Mouse (Mus musculus): ENCODE measurements around the gene Htra2.
A peak's percentile ranks its signal among the peaks of the same experiment; 100 is the strongest.

Gene Htra2

DNA sequence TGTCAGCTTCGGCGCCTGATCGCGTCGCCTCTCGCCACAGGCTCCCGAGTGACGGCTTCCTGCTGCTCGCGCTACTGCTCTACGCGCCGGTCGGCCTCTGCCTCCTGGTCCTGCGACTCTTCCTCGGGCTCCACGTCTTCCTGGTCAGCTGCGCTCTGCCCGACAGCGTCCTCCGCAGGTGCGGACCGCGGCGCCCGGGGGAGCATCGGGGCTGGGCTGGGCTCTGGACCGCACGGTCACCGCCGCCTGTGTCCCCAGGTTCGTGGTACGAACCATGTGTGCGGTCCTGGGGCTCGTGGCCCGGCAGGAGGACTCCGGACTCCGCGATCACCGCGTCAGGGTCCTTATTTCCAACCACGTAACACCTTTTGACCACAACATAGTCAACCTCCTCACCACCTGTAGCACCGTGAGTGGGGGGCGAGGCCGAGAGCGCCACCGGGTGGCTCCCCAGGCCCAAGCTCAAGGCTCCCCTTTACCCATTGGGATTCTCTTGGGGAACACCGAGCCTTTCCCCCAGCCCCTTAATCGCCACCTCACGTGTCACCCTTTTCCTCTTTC lies at the start of gene Htra2:
Gene Htra2 (minus strand): TSS at position 403 of the 561 bp plus-strand sequence.
- DNase-seq (ENCODE audit: low read depth, low spot score): no peak

DNA sequence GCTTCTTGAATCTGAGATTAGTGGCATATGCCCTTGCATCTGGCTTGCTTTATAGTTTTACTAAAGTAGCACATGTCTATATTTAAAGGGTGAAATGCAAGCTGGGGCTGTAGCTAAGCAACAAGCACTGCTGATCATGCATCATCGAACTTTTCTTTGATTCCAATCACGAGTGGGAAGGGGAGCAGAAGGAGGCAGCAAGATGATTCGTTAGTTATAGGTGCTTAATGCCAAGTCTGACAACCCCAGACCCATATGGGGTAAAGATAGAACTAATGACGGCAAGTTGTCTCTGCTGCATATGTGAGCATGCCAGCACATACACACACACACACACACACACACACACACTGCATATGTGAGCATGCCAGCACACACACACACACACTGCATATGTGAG lies 49.1 kb upstream of the Htra2 start:
- no peak for DNase-seq (ENCODE audit: low read depth, low spot score)

DNA sequence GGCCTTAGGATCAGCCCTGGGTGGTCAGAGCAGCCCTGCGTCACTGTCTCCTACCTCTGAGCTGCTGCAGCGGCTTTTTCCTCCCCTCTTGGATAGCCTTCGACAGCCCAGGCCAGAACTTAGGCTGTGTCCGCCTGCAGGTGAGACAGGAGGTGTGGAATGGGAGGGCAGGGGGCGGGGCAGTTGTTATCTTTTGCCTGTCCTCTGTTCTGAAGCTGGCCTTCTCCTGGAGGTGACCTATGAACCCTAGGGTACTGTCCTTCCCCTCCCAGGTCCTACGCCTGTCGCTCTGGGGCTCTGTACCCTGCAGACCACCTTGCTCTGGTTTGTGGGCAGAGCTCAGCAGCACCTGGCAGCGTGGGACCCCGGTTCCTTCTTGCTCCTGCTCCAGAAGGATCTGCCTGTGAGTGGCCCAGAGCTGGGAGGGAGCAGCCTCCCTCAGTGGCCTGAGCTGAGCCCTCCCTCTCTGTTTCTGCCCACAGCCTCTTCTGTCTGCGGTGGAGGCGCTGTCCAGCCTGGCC lies 48.1 kb upstream of the Htra2 start:
- DNase-seq (ENCODE audit: low read depth, low spot score): no peak

DNA sequence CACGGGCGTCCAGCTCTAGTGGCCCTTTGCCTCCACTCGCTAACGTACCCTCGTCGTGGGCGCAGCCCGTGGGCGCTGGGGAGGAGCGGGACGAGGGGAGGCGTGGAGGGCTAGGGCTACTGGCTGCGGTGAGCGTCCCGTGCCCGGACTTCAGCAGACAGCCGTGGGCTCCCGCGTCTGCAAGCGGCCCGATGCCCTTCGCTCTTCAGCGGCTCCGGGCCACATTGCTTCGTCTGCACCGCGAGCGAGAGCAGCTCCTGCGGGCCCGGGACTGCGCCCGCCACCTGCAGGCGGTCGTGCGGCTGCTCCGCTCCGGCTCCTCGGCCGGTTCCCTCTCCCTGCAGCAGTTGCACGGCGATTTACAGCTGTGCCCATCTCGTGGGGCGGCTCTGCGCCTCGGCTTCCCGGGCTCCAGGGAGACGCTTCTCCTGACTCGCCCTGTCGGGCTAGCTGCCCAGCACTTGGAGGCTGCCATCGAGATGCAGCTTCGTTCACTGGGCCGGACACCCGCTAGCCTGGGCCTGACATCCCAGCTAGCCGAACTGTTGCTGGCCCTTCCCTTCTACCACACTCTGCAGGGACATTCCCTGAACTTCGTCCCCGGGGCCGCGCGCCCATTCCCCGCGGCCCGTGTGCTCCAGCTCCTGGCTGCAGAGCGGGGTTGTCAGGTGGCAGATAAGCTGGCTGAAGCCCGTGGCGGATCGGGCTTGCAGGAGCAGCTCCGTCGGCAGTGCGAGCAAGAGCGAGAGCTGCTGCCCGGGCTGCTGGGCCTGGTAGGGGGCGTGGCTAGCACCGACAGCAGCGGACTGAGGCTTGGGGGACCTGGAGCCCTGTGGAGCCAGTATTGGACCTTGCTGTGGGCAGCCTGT lies 46.8 kb upstream of the Htra2 start:
- no peak for DNase-seq (ENCODE audit: low read depth, low spot score)

DNA sequence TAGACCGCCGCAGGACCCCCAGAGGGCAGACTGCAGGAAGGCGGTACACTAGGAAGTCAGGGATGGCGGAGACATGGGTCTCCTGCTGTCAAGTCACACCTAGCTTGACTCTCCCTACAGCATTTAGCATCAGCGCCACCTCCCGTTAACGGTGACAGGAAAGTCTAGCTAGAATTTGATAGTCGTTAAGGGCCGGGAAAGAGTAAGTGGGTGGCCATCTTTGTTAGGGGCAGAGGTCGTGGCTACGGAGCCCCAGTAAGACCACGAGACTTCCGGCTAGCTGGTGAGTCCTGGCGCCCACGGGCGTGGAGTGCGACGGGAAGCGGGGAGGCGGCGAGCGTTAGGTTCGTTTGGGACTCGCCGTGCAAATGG lies 46.2 kb upstream of the Htra2 start, which contains the start of the genes Ccdc142 and Gm42688:
Gene Ccdc142 (plus strand): TSS at position 286 of the 372 bp plus-strand sequence.
Gene Gm42688 (plus strand): TSS at position 302 of the 372 bp plus-strand sequence.
- peak; percentile 79 for DNase-seq (ENCODE audit: low read depth, low spot score)

DNA sequence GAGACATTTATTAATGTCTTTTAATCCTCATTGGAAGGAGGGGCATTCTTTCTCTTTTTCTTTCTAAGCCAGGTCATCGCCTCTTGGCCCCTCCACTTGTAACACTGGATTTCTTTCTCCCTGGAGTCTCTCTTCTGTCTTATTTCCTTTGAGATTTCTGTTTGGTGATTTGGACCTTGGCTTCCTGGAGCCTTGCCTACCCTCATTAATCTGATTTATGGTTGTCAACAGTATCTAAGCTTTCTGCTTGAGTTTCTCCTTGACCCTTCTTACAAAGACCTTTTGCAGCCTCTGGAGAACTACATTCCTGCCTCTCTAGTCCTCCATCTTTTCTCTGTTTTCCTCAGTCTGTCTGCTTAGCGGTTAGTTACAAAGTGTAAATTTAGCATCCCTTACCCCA lies 43.3 kb upstream of the Htra2 start:
- DNase-seq (ENCODE audit: low read depth, low spot score): no peak

DNA sequence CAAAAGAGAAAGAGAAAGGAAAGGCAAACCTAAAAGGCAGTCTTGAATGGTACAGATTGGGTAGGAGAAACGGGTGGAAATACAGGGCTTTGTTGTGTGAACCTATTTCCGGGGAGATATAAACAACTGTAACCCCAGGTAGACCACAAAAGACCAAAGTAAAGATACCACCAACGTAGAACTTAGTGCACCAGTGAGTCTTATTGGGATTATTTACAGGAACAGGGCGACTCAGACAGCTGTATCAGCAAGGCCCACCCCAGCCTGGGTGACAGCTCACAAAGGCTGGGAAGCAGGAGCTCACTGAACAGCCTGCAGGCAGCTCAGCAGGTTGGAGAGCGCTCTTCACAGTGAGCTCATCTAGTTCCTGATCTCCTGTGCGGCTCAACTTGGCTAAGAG lies 40.9 kb upstream of the Htra2 start:
- DNase-seq (ENCODE audit: low read depth, low spot score): no peak

DNA sequence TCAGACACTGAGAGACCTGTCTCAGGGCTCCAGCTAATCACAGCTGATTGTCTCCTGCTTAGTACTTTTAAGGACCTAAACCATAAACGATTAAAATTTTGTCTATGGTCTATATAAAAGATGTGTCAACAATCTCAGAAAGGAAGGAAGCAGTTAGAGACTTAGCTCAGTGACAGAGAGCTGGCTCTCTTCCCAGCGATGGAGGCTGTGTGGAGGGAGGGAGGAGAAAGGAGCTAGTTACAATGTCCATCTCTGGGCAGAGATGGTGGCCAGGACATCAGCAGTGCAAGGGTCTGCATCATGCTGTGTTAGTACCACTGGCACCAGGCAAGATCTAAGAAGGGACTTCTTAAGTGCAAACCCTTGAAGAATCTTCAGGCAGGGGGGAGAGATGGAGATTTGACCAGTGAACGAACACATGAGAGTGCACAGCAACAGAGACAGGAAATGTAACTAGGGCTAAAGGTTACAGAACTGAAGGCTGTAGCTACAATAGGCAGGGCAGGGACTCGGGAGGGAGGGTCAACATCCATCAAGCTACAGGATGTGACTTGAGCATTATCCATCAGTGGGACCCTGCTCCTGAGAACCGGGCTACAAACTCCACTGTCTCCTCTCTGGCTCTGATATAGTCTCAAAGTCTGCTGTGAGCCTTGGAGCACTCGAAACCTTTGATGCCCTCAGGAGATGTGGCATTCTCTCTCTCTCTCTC lies 37.5 kb upstream of the Htra2 start:
- DNase-seq (ENCODE audit: low read depth, low spot score): no peak

DNA sequence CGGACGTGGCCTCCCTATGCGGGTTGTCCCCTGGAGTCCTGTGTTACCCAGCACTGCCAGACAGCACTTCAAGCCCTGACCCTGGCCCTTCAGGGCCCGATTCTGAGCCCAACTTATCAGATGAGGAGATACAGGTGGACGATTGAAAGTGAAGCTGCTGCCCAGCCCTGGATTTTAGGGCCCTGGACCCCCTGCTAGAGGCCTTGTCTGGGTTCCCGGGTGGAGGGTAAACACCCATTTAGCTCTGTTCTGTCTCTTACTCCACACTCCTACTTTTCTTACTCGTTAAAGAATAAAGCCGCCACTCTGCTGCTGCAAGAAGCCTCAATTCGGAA lies 32.8 kb upstream of the Htra2 start:
- no peak for DNase-seq (ENCODE audit: low read depth, low spot score)

DNA sequence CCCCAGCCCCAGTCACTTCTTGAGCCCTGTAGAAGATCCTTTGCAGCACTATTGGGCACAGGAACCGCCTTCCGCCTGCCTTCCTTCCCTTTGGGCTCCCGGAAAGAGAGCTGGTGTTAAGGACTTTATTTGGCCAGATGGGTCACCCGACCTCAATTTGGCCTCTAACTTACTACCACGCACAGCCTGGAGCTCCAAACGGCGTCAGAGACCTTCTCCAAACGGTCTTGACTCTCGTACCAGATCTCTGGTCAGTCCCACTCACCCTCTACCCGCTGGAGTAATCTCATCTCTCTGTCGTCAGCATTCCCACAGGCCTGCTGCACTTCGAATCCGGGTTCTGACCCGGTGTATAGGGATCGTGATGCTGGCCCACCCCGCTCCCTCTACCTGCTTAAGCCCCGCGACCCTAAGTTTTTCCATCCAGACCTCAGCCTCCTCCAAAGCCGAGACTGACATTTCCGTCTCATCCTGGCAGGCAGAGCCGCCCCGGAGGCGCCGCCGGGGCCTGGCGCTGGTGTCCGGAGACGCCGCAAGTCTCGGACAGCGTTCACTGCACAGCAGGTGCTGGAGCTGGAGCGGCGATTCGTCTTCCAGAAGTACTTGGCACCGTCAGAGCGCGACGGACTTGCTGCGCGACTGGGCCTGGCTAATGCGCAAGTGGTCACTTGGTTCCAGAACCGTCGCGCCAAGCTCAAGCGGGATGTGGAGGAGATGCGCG lies 32.3 kb upstream of the Htra2 start:
- no peak for DNase-seq (ENCODE audit: low read depth, low spot score)

DNA sequence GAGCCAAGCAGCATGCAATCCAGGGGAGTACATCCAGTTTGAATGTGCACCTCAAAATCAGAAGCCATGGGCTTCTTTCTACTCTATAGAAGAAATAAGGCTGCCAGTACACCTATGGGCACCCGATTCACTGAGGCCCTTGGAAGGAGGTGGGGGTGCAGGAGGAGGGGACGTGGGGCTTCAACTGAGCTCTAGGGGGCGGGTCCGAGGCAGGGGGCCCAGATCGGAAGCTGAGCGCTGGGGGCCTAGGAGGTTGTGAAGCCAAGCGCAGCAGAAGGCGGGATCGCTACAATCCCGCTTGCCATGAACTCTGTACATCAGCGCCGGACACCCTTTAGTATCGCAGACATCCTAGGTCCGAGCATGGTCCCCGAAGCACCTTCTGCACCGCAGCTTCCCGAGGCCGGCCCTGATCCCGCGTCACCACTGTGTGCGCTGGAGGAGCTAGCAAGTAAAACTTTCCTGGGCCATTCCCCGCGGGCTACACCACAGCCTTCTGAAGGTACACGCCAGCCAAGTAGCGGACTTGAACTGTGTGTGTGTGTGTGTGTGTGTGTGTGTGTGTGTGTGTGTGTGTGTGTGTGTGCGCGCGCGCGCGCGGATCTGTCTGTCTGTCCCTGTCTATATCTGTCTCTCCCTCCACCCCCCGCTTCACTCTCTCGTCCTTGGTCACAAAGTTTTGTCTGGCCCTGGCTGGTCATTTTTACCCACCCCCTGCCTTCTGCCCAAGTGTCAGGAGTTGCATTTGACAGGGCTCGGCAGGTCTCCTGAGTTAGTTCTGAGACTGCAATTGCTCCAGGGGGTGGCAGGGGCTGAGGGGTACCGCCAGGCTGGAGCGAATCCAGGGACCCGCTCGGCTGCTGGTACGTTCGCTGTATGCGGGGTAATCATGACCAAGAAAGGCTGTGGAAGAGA lies 31.3 kb upstream of the Htra2 start, which contains the start of gene Lbx2:
Gene Lbx2 (plus strand): TSS at position 247 of the 915 bp plus-strand sequence.
- no peak for DNase-seq (ENCODE audit: low read depth, low spot score)

DNA sequence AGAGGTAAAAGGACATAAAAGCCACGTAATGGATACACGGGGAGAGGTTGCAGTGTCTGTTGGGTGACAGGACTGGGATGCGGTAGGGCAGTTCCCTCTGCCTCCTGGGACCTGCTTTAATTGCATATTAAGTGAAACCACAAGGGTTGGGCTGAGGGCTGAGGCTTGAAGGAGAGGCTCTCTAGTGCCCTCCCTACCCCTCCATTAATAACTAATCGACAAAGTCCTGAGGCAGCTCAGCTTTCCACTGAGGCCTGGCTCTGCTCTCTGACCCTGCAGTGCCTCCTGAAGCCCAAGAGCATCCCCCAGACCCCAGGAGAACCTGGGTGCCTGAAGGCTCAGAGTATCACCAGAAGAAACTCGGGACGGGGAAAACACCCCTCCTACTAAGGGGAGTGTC lies 29.4 kb upstream of the Htra2 start:
- no peak for DNase-seq (ENCODE audit: low read depth, low spot score)

DNA sequence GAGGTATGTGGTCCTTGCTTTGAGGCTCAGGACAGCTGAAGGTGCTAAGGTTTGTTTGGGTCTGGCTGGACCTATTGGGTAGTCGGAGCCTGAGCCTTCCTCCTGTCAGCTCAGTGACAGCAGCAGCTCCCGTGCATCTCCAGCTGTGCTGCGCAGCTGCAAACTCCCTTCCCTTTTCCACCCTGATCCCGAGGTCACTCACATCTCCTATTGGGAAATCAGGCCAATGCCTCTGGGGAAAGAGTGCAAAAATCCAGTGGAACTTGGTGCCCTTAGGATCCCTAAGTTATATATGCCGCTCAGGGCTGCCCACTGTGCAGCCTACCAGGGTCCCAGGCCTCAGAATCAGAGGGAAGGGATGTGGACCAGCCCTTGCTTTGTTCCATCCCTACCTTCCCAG lies 28.4 kb upstream of the Htra2 start:
- no peak for DNase-seq (ENCODE audit: low read depth, low spot score)

DNA sequence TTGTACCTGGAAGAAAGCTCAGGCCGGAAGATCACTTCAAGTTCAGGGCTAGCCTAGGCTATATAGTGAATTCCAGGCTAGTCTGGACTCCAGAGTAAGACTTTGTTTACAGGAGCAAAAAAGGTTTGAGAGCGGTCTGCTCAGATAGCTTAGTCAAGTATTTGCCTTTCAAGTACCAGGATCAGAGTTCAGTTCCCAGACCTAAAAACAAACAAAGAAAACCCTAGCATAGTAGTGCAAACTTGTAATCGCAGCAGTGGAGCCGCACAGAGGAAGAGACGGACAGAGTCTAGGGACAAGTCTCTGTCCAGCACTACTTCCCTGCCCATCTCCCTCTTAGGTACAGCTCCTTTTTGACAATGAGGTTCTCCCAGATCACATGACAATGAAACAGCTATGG lies 25.1 kb upstream of the Htra2 start:
- no peak for DNase-seq (ENCODE audit: low read depth, low spot score)

DNA sequence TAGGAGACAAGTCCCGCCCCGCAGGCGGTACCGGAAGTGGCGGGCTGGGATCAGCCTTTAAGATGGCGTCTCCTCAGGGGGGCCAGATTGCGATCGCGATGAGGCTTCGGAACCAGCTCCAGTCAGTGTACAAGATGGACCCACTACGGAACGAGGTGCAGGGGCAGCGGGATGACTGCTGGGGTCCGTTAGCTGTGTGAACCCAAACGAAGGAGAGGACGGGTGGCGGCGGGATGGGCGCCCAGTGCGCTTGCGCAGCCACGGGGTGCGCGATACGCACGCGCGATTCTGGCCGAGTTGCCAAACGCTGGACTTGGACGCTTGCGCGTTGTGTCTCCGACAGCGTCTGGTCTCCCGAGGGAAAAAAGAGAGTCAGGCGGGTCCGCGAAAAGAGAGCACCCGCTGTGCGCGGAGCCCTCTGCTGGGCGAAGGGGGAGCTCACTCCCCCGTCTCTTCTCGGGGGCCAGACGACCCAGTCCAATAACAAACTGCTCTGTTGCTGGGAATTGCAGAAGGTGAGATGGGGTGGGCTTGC lies 23.3 kb upstream of the Htra2 start:
- peak; percentile 98 for DNase-seq (ENCODE audit: low read depth, low spot score)

DNA sequence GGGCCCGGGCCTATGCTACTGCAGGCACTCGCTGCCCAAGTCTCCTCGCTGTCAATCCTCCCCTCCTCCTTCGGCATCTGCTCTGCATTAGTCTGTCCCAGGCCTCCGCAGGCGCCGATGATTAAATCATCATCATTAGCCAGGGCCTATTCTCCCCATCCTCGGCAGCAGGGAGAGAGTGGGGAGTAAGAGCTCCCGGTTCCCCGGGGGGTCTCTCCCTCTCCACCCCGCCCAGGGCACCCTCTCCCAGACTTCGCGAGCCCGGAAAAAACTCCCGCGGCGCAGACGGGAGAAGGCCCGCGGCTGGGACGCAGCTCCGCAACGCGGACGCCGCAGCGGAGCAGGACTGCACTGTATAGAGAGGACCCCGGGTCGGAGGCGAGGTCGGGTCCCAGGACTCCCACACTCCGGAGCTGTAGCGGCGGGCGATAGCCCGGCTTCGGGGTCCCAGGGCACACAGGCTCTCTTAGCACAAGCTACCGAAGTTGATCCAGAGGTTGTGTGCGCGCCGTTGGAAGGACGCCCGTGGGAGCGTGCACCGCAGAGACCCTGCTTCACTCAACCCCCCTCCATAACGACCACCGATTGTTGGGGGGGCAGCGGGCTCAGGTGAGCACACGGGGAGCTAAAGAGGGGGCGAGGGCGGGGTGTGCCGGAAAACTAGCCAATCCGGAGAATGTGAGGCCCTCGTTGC lies 22.7 kb upstream of the Htra2 start, which contains the start of gene Pcgf1:
Gene Pcgf1 (plus strand): TSS at position 240 of the 694 bp plus-strand sequence.
- DNase-seq (ENCODE audit: low read depth, low spot score): no peak

DNA sequence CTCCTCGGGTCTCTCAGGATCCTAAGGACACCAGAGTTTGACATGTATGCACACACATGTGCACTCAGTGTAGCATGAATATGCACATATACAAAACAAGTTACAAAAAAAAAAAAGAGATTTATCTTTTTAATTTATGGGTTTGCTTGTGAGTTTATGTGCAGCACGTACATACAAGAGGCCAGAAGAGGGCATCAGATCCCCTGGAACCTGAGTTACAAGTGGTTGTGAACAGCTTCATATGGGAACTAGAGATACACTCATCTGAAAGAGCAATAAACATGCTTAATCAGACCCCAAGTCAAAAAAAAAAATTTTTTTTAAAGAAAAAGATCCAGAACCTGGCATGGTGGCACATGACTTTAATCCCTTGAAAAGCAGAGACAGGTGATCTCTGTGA lies 19.9 kb upstream of the Htra2 start:
- DNase-seq (ENCODE audit: low read depth, low spot score): no peak

DNA sequence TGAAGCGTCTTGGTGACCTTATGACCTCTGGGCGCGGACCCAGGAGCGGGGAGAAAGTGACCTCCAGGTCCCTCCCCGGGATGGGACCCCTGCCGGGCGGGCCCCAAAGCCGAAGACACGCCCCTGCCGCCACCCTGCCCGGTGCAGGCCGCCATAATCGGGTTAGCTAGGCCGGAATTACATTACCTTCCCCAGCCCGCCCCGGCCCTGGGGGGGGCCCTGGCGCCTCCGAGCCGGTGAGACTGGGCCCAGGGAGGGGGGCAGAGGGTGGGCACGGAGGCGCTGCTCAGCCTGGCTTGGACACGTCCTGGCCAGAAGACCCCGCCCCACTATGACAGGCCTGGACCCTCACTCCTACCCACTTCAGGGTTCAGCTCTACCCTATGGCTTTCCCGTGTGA lies 16.1 kb upstream of the Htra2 start:
- DNase-seq (ENCODE audit: low read depth, low spot score): no peak

DNA sequence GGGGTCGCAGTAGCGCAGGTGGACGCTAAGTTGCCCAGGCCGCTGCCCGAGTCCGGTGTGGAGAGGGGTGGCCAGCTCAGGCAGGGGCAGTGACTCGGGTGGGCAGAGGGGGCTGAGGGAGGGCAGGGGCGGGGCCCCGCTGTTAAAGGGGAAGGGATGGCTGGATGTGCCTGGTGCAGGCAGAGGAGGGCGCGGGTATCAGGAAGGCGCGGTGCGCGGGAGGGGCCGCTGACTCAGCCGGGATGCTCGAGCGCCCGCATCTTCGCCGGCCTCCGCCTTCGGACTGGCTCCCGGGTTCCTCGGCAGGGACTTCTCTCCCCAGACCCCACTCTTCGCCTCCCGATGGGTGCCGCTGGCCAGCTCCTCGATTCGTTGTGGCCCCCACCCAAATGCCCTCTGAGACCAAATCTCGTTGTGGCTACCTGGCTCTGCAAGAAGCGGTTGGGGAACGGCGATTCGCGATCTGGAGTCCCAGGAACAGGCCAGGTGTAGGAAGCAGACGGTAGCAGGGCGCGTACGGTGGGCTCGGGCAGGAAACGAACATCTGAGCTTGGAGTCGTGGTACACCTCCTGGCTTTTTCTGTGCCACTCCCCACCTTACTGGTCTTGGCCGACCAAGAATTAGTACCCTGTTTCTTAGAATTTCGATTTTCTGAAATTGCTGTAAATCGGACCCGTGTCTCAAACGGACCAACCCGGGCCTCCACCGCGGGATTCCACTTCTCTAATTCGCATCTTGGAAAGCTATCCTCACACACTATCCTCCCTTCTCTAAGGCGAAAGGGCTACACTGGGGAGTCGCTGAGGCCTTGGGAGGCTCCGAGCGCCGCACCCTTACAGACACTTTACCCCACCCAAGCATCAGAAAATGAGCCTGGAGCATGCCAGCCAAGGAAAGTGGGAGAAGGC lies 15.5 kb upstream of the Htra2 start:
- no peak for DNase-seq (ENCODE audit: low read depth, low spot score)

Measured in forelimb bud, embryonic 11.5 days (tissue).